8 mouse cellular contexts compared by ENCODE assay signal in genomic region chr5:108677605-108678295, GRCm38 (mm10). TPM values are rescaled to one million over a fixed set of nuclear protein-coding genes. Genes with fewer than 3 reads are reported as not detected.
DNase-seq lines count a peak whose midpoint lies in the region; ATAC-seq and TF ChIP-seq lines count a peak whose summit lies in the region.

No protein-coding gene starts in this region.

- DNase-seq in ES-E14 (ENCODE audit: low read depth, low spot score) = peak; percentile 53
- DNase-seq in forebrain, embryonic 10.5 days (ENCODE audit: extremely low spot score, low spot score) = peak; percentile 79
- peak; percentile 75 to 81 for DNase-seq in layer of hippocampus, postnatal 36 days
- peak; percentile 38 for DNase-seq in lung, postnatal 36 days
- no peak for DNase-seq in thymus, postnatal 10 days (ENCODE audit: low spot score in 2 of 2)

- H3K4me3 ChIP-seq in ES-E14 (ENCODE audit: insufficient read depth in 1 of 2, low read depth in 1 of 2, low read length in 2 of 2, poor library complexity in 1 of 2, severe bottlenecking in 1 of 2) = peak overlapping the region; percentile 55 to 58
- 0 out of 2 replicates have a peak overlapping the region, but pooled peaks have one; percentile 26 for H3K4me3 ChIP-seq in brown adipose tissue, adult 24 weeks (ENCODE audit: insufficient read depth, low read depth, low read length)
- H3K4me3 ChIP-seq in forebrain, embryonic 10.5 days = peak overlapping the region; percentile 50
- peak overlapping the region; percentile 40 for H3K4me3 ChIP-seq in hindbrain, embryonic 13.5 days
- peak overlapping the region; percentile 36 for H3K4me3 ChIP-seq in stomach, embryonic 15.5 days (replicated peaks)

- ATAC-seq in hindbrain, embryonic 13.5 days (ENCODE audit: low FRiP score) = peak; percentile 88
- ATAC-seq in stomach, embryonic 15.5 days (ENCODE audit: insufficient read depth, low FRiP score, low read depth) = peak; percentile 59

- peaks cover 0 to 12% of the 10 kb centered on the region in 2 experiments; a peak in 2 of 4 replicates for H3K4me1 ChIP-seq in ES-E14 (ENCODE audit: control insufficient read depth in 2 of 2, insufficient read depth in 2 of 2, low read length in 2 of 2, poor library complexity in 1 of 2)
- peaks cover 9% of the 10 kb centered on the region; the same call in 1 of the 2 replicates for H3K4me1 ChIP-seq in brown adipose tissue, adult 24 weeks (ENCODE audit: control insufficient read depth, insufficient read depth, insufficient read length, low read length)
- H3K4me1 ChIP-seq in forebrain, embryonic 10.5 days = peaks cover 17% of the 10 kb centered on the region
- H3K4me1 ChIP-seq in hindbrain, embryonic 13.5 days (replicated peaks) = peaks cover 16% of the 10 kb centered on the region
- H3K4me1 ChIP-seq in stomach, embryonic 15.5 days = peaks cover 12% of the 10 kb centered on the region

- peak overlapping the region; percentile 58 for H3K4me2 ChIP-seq in hindbrain, embryonic 13.5 days
- H3K4me2 ChIP-seq in stomach, embryonic 15.5 days = peak overlapping the region; percentile 65

- WGBS in forebrain, embryonic 10.5 days = 5% methylated on average over 25 of the region's 25 CpGs
- WGBS in hindbrain, embryonic 13.5 days = 2% methylated on average over 25 of the region's 25 CpGs
- 8% methylated on average over 25 of the region's 25 CpGs for WGBS in stomach, embryonic 15.5 days

- H3K27ac ChIP-seq in ES-E14 (ENCODE audit: insufficient read depth, low read depth, low read length, poor library complexity, severe bottlenecking) = peak overlapping the region; percentile 67; the same call in 1 of the 2 replicates
- H3K27ac ChIP-seq in brown adipose tissue, adult 24 weeks (replicated peaks; ENCODE audit: low read depth, low read length) = no peak overlapping the region
- peak overlapping the region; percentile 89 for H3K27ac ChIP-seq in forebrain, embryonic 10.5 days
- peak overlapping the region; percentile 94 for H3K27ac ChIP-seq in hindbrain, embryonic 13.5 days
- H3K27ac ChIP-seq in stomach, embryonic 15.5 days = peak overlapping the region; percentile 68

- H3K9me3 ChIP-seq in ES-E14 (ENCODE audit: control insufficient read depth, insufficient read depth, low read depth, low read length) = no peaks in the 10 kb centered on the region
- H3K9me3 ChIP-seq in forebrain, embryonic 10.5 days = no peaks in the 10 kb centered on the region
- H3K9me3 ChIP-seq in hindbrain, embryonic 13.5 days = no peaks in the 10 kb centered on the region
- no peaks in the 10 kb centered on the region for H3K9me3 ChIP-seq in stomach, embryonic 15.5 days

- no peaks in the 10 kb centered on the region for H3K27me3 ChIP-seq in forebrain, embryonic 10.5 days (ENCODE audit: poor library complexity, severe bottlenecking)
- no peaks in the 10 kb centered on the region for H3K27me3 ChIP-seq in hindbrain, embryonic 13.5 days
- no peaks in the 10 kb centered on the region for H3K27me3 ChIP-seq in stomach, embryonic 15.5 days (replicated peaks)

- no peaks in the 10 kb centered on the region for H3K36me3 ChIP-seq in ES-E14 (ENCODE audit: control insufficient read depth, insufficient read depth, low read length, poor library complexity, severe bottlenecking)
- H3K36me3 ChIP-seq in forebrain, embryonic 10.5 days (replicated peaks) = peaks cover 18% of the 10 kb centered on the region
- peaks cover 12% of the 10 kb centered on the region for H3K36me3 ChIP-seq in hindbrain, embryonic 13.5 days
- 0 out of 2 replicates have a peak, but pooled peaks cover 5% of the 10 kb centered on the region for H3K36me3 ChIP-seq in stomach, embryonic 15.5 days

- H3K9ac ChIP-seq in ES-E14 (ENCODE audit: insufficient read depth, low read depth, low read length, poor library complexity, severe bottlenecking) = peak overlapping the region; percentile 54
- peak overlapping the region; percentile 75 for H3K9ac ChIP-seq in hindbrain, embryonic 13.5 days
- 0 out of 2 replicates have a peak overlapping the region, but pooled peaks have one; percentile 29 for H3K9ac ChIP-seq in stomach, embryonic 15.5 days

- in situ Hi-C loops in ES-E14 (cut with MboI; ENCODE audit: low sequenced_read_pairs in 2 of 2, unreplicated experiment in 2 of 2) = no loop called here

TF ChIP-seq in ES-E14, 5 proteins besides CTCF, POLR2A, EP300 and RAD21:
- TF ChIP-seq HCFC1 (IDR thresholded peaks at IDR 0.05; ENCODE audit: borderline replicate concordance, insufficient read depth, low read length) (no peak), CHD2 (IDR thresholded peaks at IDR 0.05; ENCODE audit: low read depth, low read length) (no peak), MAFK (IDR thresholded peaks at IDR 0.05; ENCODE audit: insufficient read depth, low read depth, low read length) (no peak), ZNF384 (IDR thresholded peaks at IDR 0.05; ENCODE audit: low read depth, low read length) (no peak), ZC3H11A (IDR thresholded peaks at IDR 0.05; ENCODE audit: borderline replicate concordance, low read depth, low read length) (no peak)

RNA-seq across cellular contexts. Expression of gene Slc26a1, which starts 2.4 kb away (rescaled TPM):
- total RNA-seq in ES-E14 (2012; rRNA removed) = 0.26 and 0.27 TPM in 2 replicates
- polyA plus RNA-seq in brown adipose tissue, adult 24 weeks (2012; ENCODE audit: insufficient read depth, insufficient read length, missing spikeins) = not detected in 2 replicates
- 0.77 and 1.0 TPM in 2 replicates for polyA plus RNA-seq in forebrain, embryonic 10.5 days (2016; fragmentation: Nextera tagmentation; extraction: Ambion mirVana)
- polyA plus RNA-seq in hindbrain, embryonic 13.5 days (2015; fragmentation: Nextera tagmentation; extraction: Ambion mirVana) = 2.0 and 2.7 TPM in 2 replicates
- total RNA-seq in layer of hippocampus, postnatal 36 days (2021) = 1 to 10 TPM; 1.2 TPM
- polyA plus RNA-seq in stomach, embryonic 15.5 days (2015; fragmentation: Nextera tagmentation; extraction: Ambion mirVana) = 2.3 and 2.6 TPM in 2 replicates

RNA-seq across cellular contexts. Expression of gene Dgkq, which starts 8.3 kb away (rescaled TPM):
- 25.5 and 47.5 TPM in 2 replicates for total RNA-seq in ES-E14 (2012; rRNA removed)
- polyA plus RNA-seq in brown adipose tissue, adult 24 weeks (2012; ENCODE audit: insufficient read depth, insufficient read length, missing spikeins) = 3.4 and 3.7 TPM in 2 replicates
- polyA plus RNA-seq in forebrain, embryonic 10.5 days (2016; fragmentation: Nextera tagmentation; extraction: Ambion mirVana) = 11.3 and 13.3 TPM in 2 replicates
- 23.8 and 27.2 TPM in 2 replicates for polyA plus RNA-seq in hindbrain, embryonic 13.5 days (2015; fragmentation: Nextera tagmentation; extraction: Ambion mirVana)
- total RNA-seq in layer of hippocampus, postnatal 36 days (2021) = 10 to 100 TPM; 52.6 to 55.0 TPM
- polyA plus RNA-seq in stomach, embryonic 15.5 days (2015; fragmentation: Nextera tagmentation; extraction: Ambion mirVana) = 10.6 and 11.0 TPM in 2 replicates

RNA-seq across cellular contexts. Expression of gene Fgfrl1, which starts 14.4 kb away (rescaled TPM):
- 15.5 and 18.9 TPM in 2 replicates for total RNA-seq in ES-E14 (2012; rRNA removed)
- 68.8 and 70.5 TPM in 2 replicates for polyA plus RNA-seq in brown adipose tissue, adult 24 weeks (2012; ENCODE audit: insufficient read depth, insufficient read length, missing spikeins)
- 10.4 and 12.3 TPM in 2 replicates for polyA plus RNA-seq in forebrain, embryonic 10.5 days (2016; fragmentation: Nextera tagmentation; extraction: Ambion mirVana)
- 4.7 and 5.8 TPM in 2 replicates for polyA plus RNA-seq in hindbrain, embryonic 13.5 days (2015; fragmentation: Nextera tagmentation; extraction: Ambion mirVana)
- total RNA-seq in layer of hippocampus, postnatal 36 days (2021) = 10 to 100 TPM; 20.8 to 29.5 TPM
- 25.9 and 26.4 TPM in 2 replicates for polyA plus RNA-seq in stomach, embryonic 15.5 days (2015; fragmentation: Nextera tagmentation; extraction: Ambion mirVana)

RNA-seq across cellular contexts. Expression of gene Idua, which starts 17.6 kb away (rescaled TPM):
- 3.7 and 5.2 TPM in 2 replicates for total RNA-seq in ES-E14 (2012; rRNA removed)
- polyA plus RNA-seq in brown adipose tissue, adult 24 weeks (2012; ENCODE audit: insufficient read depth, insufficient read length, missing spikeins) = 3.4 and 6.3 TPM in 2 replicates
- polyA plus RNA-seq in forebrain, embryonic 10.5 days (2016; fragmentation: Nextera tagmentation; extraction: Ambion mirVana) = 10.2 and 11.0 TPM in 2 replicates
- 9.8 and 12.3 TPM in 2 replicates for polyA plus RNA-seq in hindbrain, embryonic 13.5 days (2015; fragmentation: Nextera tagmentation; extraction: Ambion mirVana)
- total RNA-seq in layer of hippocampus, postnatal 36 days (2021) = 10 to 100 TPM; 13.9 to 16.0 TPM
- polyA plus RNA-seq in stomach, embryonic 15.5 days (2015; fragmentation: Nextera tagmentation; extraction: Ambion mirVana) = 13.4 and 13.9 TPM in 2 replicates

RNA-seq across cellular contexts. Expression of gene Tmem175, which starts 48.2 kb away (rescaled TPM):
- 14.1 and 14.5 TPM in 2 replicates for total RNA-seq in ES-E14 (2012; rRNA removed)
- polyA plus RNA-seq in brown adipose tissue, adult 24 weeks (2012; ENCODE audit: insufficient read depth, insufficient read length, missing spikeins) = 12.0 and 12.1 TPM in 2 replicates
- polyA plus RNA-seq in forebrain, embryonic 10.5 days (2016; fragmentation: Nextera tagmentation; extraction: Ambion mirVana) = 17.6 TPM in 2 replicates
- polyA plus RNA-seq in hindbrain, embryonic 13.5 days (2015; fragmentation: Nextera tagmentation; extraction: Ambion mirVana) = 23.9 and 26.4 TPM in 2 replicates
- total RNA-seq in layer of hippocampus, postnatal 36 days (2021) = 10 to 100 TPM; 40.1 to 43.0 TPM
- 23.9 and 26.5 TPM in 2 replicates for polyA plus RNA-seq in stomach, embryonic 15.5 days (2015; fragmentation: Nextera tagmentation; extraction: Ambion mirVana)

Comparison
In these comparisons a context has a peak if more than half of its experiments do, and no peak if none do; other contexts are left out.
1. DNase-seq: peak in ES-E14 (single experiment), forebrain, embryonic 10.5 days (single experiment), layer of hippocampus, postnatal 36 days (2 of 2) and lung, postnatal 36 days (single experiment); none in thymus, postnatal 10 days (0 of 2).
2. Peak in every context shown above with its lines, with median percentiles within 50 percentile points of each other: H3K4me3 ChIP-seq and H3K9ac ChIP-seq.